15 mouse cellular contexts compared by ENCODE assay signal in genomic region chr15:77818556-77819158, GRCm38 (mm10). TPM values are rescaled to one million over a fixed set of nuclear protein-coding genes. Genes with fewer than 3 reads are reported as not detected.
DNase-seq lines count a peak whose midpoint lies in the region; ATAC-seq lines count a peak whose summit lies in the region.
"Had no signal": no experiment of that assay in that cellular context is flagged by ENCODE, and none has a peak within 500 bp of the region (broad histone marks: within the 10 kb centered on the region; RNA-seq: fewer than 3 reads in every experiment).

No protein-coding gene starts in this region.

- no peak for ATAC-seq in cerebellum, adult (ENCODE audit: insufficient number of reproducible peaks, low FRiP score, low TSS enrichment)
- ATAC-seq in heart, embryonic 15.5 days (replicated peaks; ENCODE audit: insufficient number of reproducible peaks, insufficient read depth, low FRiP score, low read depth), result no peak
- no peak for ATAC-seq in lung, embryonic 16.5 days (ENCODE audit: low read depth)
- ATAC-seq in stomach, embryonic 16.5 days (ENCODE audit: insufficient read depth, low FRiP score), result no peak
- ATAC-seq: forebrain, postnatal 0 days had no signal

- H3K36me3 ChIP-seq in heart, embryonic 15.5 days, result no peaks in the 10 kb centered on the region
- no peaks in the 10 kb centered on the region for H3K36me3 ChIP-seq in lung, embryonic 16.5 days (ENCODE audit: control insufficient read depth, insufficient read depth, low read length)
- H3K36me3 ChIP-seq in stomach, embryonic 16.5 days (ENCODE audit: control insufficient read depth, insufficient read depth, low read length), result no peaks in the 10 kb centered on the region
- H3K36me3 ChIP-seq: embryonic facial prominence, embryonic 12.5 days; hindbrain, embryonic 15.5 days; neural tube, embryonic 13.5 days had no signal

- 69% methylated on average over 15 of the region's 15 CpGs for WGBS in heart, embryonic 15.5 days
- WGBS in lung, embryonic 16.5 days, result 71% methylated on average over 15 of the region's 15 CpGs
- 58% methylated on average over 15 of the region's 15 CpGs for WGBS in stomach, embryonic 16.5 days

- no peaks in the 10 kb centered on the region for H3K27me3 ChIP-seq in heart, embryonic 15.5 days
- H3K27me3 ChIP-seq in lung, embryonic 16.5 days (ENCODE audit: control insufficient read depth, insufficient read depth, low read depth, low read length), result no peaks in the 10 kb centered on the region
- no peaks in the 10 kb centered on the region for H3K27me3 ChIP-seq in stomach, embryonic 16.5 days (ENCODE audit: control insufficient read depth, insufficient read depth, low read length)
- H3K27me3 ChIP-seq: embryonic facial prominence, embryonic 12.5 days; hindbrain, embryonic 15.5 days; neural tube, embryonic 13.5 days had no signal

- no peak overlapping the region for H3K4me3 ChIP-seq in heart, embryonic 15.5 days
- H3K4me3 ChIP-seq in lung, embryonic 16.5 days (ENCODE audit: low read length), result no peak overlapping the region
- H3K4me3 ChIP-seq in stomach, embryonic 16.5 days (replicated peaks; ENCODE audit: low read length), result no peak overlapping the region
- H3K4me3 ChIP-seq: embryonic facial prominence, embryonic 12.5 days; hindbrain, embryonic 15.5 days; neural tube, embryonic 13.5 days had no signal

- H3K9ac ChIP-seq in heart, embryonic 15.5 days, result no peak overlapping the region
- 0 out of 2 replicates have a peak overlapping the region, but pooled peaks have one; percentile 33 for H3K9ac ChIP-seq in lung, embryonic 16.5 days (ENCODE audit: low read length)
- H3K9ac ChIP-seq in stomach, embryonic 16.5 days (ENCODE audit: low read length), result no peak overlapping the region
- H3K9ac ChIP-seq: embryonic facial prominence, embryonic 12.5 days; forebrain, postnatal 0 days; hindbrain, embryonic 15.5 days had no signal

- DNase-seq in cerebellum, adult 18-20 months, result peak; percentile 56 to 60
- no peak for DNase-seq in heart, adult 8-10 months (ENCODE audit: low spot score)
- no peak for DNase-seq in lung, adult 18-20 months
- DNase-seq in thymus, postnatal 14 days, result no peak
- DNase-seq: forebrain, postnatal 0 days; lung, postnatal 14 days; midbrain, embryonic 14.5 days; thymus, postnatal 25 days had no signal

- H3K27ac ChIP-seq in heart, embryonic 15.5 days, result peak overlapping the region; percentile 75; the same call in 1 of the 2 replicates
- no peak overlapping the region for H3K27ac ChIP-seq in lung, embryonic 16.5 days (ENCODE audit: low read length)
- peak overlapping the region; percentile 80 for H3K27ac ChIP-seq in stomach, embryonic 16.5 days (ENCODE audit: low read length)
- H3K27ac ChIP-seq: hindbrain, embryonic 15.5 days had no signal

- peaks cover 100% of the 10 kb centered on the region for H3K4me1 ChIP-seq in heart, embryonic 15.5 days (replicated peaks)
- H3K4me1 ChIP-seq in lung, embryonic 16.5 days (replicated peaks; ENCODE audit: control insufficient read depth, insufficient read depth, low read length), result peaks cover 94% of the 10 kb centered on the region
- peaks cover 96% of the 10 kb centered on the region for H3K4me1 ChIP-seq in stomach, embryonic 16.5 days (ENCODE audit: control insufficient read depth, insufficient read depth, low read length)

- no peak overlapping the region for H3K4me2 ChIP-seq in heart, embryonic 15.5 days
- no peak overlapping the region for H3K4me2 ChIP-seq in lung, embryonic 16.5 days (ENCODE audit: low read depth, low read length)
- H3K4me2 ChIP-seq in stomach, embryonic 16.5 days (ENCODE audit: low read depth, low read length), result no peak overlapping the region
- H3K4me2 ChIP-seq: embryonic facial prominence, embryonic 12.5 days; hindbrain, embryonic 15.5 days; neural tube, embryonic 13.5 days had no signal

- H3K9me3 ChIP-seq in heart, embryonic 15.5 days (replicated peaks), result no peaks in the 10 kb centered on the region
- H3K9me3 ChIP-seq in lung, embryonic 16.5 days (ENCODE audit: control insufficient read depth, low read length), result no peaks in the 10 kb centered on the region
- H3K9me3 ChIP-seq in stomach, embryonic 16.5 days (replicated peaks; ENCODE audit: control insufficient read depth, low read length), result no peaks in the 10 kb centered on the region
- H3K9me3 ChIP-seq: embryonic facial prominence, embryonic 12.5 days; hindbrain, embryonic 15.5 days; neural tube, embryonic 13.5 days had no signal

RNA-seq across cellular contexts. Expression of gene Myh9, which starts 23.3 kb away (rescaled TPM):
- polyA plus RNA-seq in heart, embryonic 15.5 days (2015; fragmentation: Nextera tagmentation; extraction: Ambion mirVana), result 25.2 and 33.7 TPM in 2 replicates
- 100 to 1,000 TPM in 1 of 4 experiments, 10 to 100 TPM in 3; 72.5 to 127 (median 97.2) TPM for total RNA-seq in heart, adult 8-10 months (2022)
- 71.7 and 77.6 TPM in 2 replicates for polyA plus RNA-seq in lung, embryonic 16.5 days (2015; fragmentation: Nextera tagmentation; extraction: Ambion mirVana)
- 54.5 and 63.5 TPM in 2 replicates for polyA plus RNA-seq in stomach, embryonic 16.5 days (2015; fragmentation: Nextera tagmentation; extraction: Ambion mirVana)

Comparison
In these comparisons a context has a peak if more than half of its experiments do, and no peak if none do; other contexts are left out.
1. DNase-seq: peak in cerebellum, adult 18-20 months (2 of 2); none in heart, adult 8-10 months (single experiment), lung, adult 18-20 months (0 of 2) and thymus, postnatal 14 days (single experiment).